26 mouse cellular contexts compared by ENCODE assay signal in genomic region chr17:49458386-49458785, GRCm38 (mm10). TPM values are rescaled to one million over a fixed set of nuclear protein-coding genes. Genes with fewer than 3 reads are reported as not detected.
DNase-seq lines count a peak whose midpoint lies in the region; ATAC-seq and TF ChIP-seq lines count a peak whose summit lies in the region.
"Had no signal": no experiment of that assay in that cellular context is flagged by ENCODE, and none has a peak within 500 bp of the region (broad histone marks: within the 10 kb centered on the region; RNA-seq: fewer than 3 reads in every experiment).

No protein-coding gene starts in this region.

- no peak overlapping the region for H3K4me2 ChIP-seq in kidney, embryonic 15.5 days
- H3K4me2 ChIP-seq: embryonic facial prominence, embryonic 12.5 days; heart, embryonic 15.5 days; lung, embryonic 15.5 days; midbrain, embryonic 11.5 days had no signal

- no peak overlapping the region for H3K9ac ChIP-seq in kidney, embryonic 15.5 days
- H3K9ac ChIP-seq: embryonic facial prominence, embryonic 12.5 days; heart, embryonic 15.5 days; lung, embryonic 15.5 days had no signal

- peak; percentile 69 for DNase-seq in kidney, adult 2 months
- DNase-seq in testis, postnatal 14 days (ENCODE audit: low spot score): no peak
- DNase-seq in kidney, postnatal 14 days: peak; percentile 69
- no peak for DNase-seq in adipocyte (ENCODE audit: low spot score)
- no peak for DNase-seq in urinary bladder, postnatal 14 days (ENCODE audit: low spot score)
- DNase-seq: adrenal gland, adult 8-10 months; B cell, adult 2 months; cerebellum, adult 8-10 months; embryo, embryonic 11 days; gastrocnemius, postnatal 14 days; left cerebral cortex, postnatal 4 days; lung, postnatal 36 days; right cerebral cortex, adult 18-20 months had no signal

- H3K4me1 ChIP-seq in kidney, adult 2 months (ENCODE audit: control insufficient read depth, insufficient read depth, low read length): no peaks in the 10 kb centered on the region
- H3K4me1 ChIP-seq in kidney, embryonic 15.5 days: no peaks in the 10 kb centered on the region
- peaks cover 11% of the 10 kb centered on the region for H3K4me1 ChIP-seq in testis, adult 2 months (ENCODE audit: control insufficient read depth, insufficient read depth, low read length)
- H3K4me1 ChIP-seq: embryonic facial prominence, embryonic 12.5 days; heart, embryonic 10.5 days; heart, embryonic 15.5 days; lung, embryonic 15.5 days had no signal

- no peaks in the 10 kb centered on the region for H3K27me3 ChIP-seq in kidney, adult 2 months (replicated peaks; ENCODE audit: control insufficient read depth, insufficient read depth, low read length)
- H3K27me3 ChIP-seq in kidney, embryonic 15.5 days: no peaks in the 10 kb centered on the region
- no peaks in the 10 kb centered on the region for H3K27me3 ChIP-seq in testis, adult 2 months (ENCODE audit: control insufficient read depth, insufficient read depth, low read length)
- H3K27me3 ChIP-seq: embryonic facial prominence, embryonic 12.5 days; heart, embryonic 15.5 days; lung, embryonic 15.5 days had no signal

- no peak overlapping the region for H3K4me3 ChIP-seq in kidney, adult 2 months (ENCODE audit: insufficient read depth, low read depth, low read length)
- no peak overlapping the region for H3K4me3 ChIP-seq in kidney, embryonic 15.5 days (replicated peaks)
- peak overlapping the region; percentile 59 for H3K4me3 ChIP-seq in testis, adult 2 months (ENCODE audit: control insufficient read depth, low read depth, low read length)
- H3K4me3 ChIP-seq: embryonic facial prominence, embryonic 12.5 days; heart, embryonic 10.5 days; heart, embryonic 15.5 days; lung, embryonic 15.5 days had no signal

- no peak for ATAC-seq in kidney, embryonic 15.5 days (replicated peaks; ENCODE audit: low FRiP score)
- ATAC-seq: activated CD4-positive, CD25-positive, alpha-beta regulatory T cell, adult 4 months; forebrain, embryonic 14.5 days; hindbrain, embryonic 16.5 days; midbrain, embryonic 16.5 days had no signal

- no peaks in the 10 kb centered on the region for H3K36me3 ChIP-seq in kidney, adult 2 months (ENCODE audit: control insufficient read depth, insufficient read depth, low read length)
- peaks cover 43% of the 10 kb centered on the region for H3K36me3 ChIP-seq in kidney, embryonic 15.5 days
- H3K36me3 ChIP-seq in testis, adult 2 months (ENCODE audit: control insufficient read depth, insufficient read depth, low read length): no peaks in the 10 kb centered on the region

- 79% methylated on average over 18 of the region's 18 CpGs for WGBS in kidney, adult 2 months
- 91% methylated on average over 18 of the region's 18 CpGs for whole genome bisulfite sequencing in kidney, embryonic 15.5 days

- TF ChIP-seq CTCF in kidney, adult 2 months (conservative IDR thresholded peaks at IDR 0.05; ENCODE audit: insufficient read depth, insufficient read length, low read depth, low read length): no peak
- TF ChIP-seq CTCF in testis, adult 2 months (IDR thresholded peaks at IDR 0.05; ENCODE audit: control insufficient read depth, insufficient read depth, insufficient replicate concordance, low read depth, low read length): no peak

- no peaks in the 10 kb centered on the region for H3K9me3 ChIP-seq in kidney, embryonic 15.5 days (replicated peaks)
- H3K9me3 ChIP-seq: embryonic facial prominence, embryonic 12.5 days; heart, embryonic 10.5 days; heart, embryonic 15.5 days; lung, embryonic 15.5 days had no signal

- H3K27ac ChIP-seq in kidney, adult 2 months (ENCODE audit: insufficient read depth, low read depth, low read length): no peak overlapping the region
- H3K27ac ChIP-seq in kidney, embryonic 15.5 days: no peak overlapping the region
- H3K27ac ChIP-seq in testis, adult 2 months (ENCODE audit: control insufficient read depth, insufficient read depth, low read depth, low read length): no peak overlapping the region
- H3K27ac ChIP-seq: embryonic facial prominence, embryonic 12.5 days; heart, embryonic 10.5 days; heart, embryonic 15.5 days; kidney, postnatal 0 days; lung, embryonic 15.5 days; stomach, postnatal 0 days had no signal

- TF ChIP-seq POLR2A in kidney, adult 2 months (IDR thresholded peaks at IDR 0.05; ENCODE audit: low read depth, low read length): no peak
- no peak for TF ChIP-seq POLR2A in testis, adult 2 months (IDR thresholded peaks at IDR 0.05; ENCODE audit: control insufficient read depth, low read depth, low read length)

RNA-seq across cellular contexts. Expression of gene Mocs1, which starts 30.2 kb away (rescaled TPM):
- 41.4 and 41.5 TPM in 2 replicates for polyA plus RNA-seq in kidney, adult 2 months (2012; rRNA removed)
- 8.4 and 8.9 TPM in 2 replicates for polyA plus RNA-seq in kidney, embryonic 15.5 days (2015; fragmentation: Nextera tagmentation; extraction: Ambion mirVana)
- 2.9 and 3.0 TPM in 2 replicates for polyA plus RNA-seq in testis, adult 2 months (2012; rRNA removed)

Comparison
In these comparisons a context has a peak if more than half of its experiments do, and no peak if none do; other contexts are left out.
1. DNase-seq: peak in kidney, adult 2 months (single experiment) and kidney, postnatal 14 days (single experiment); none in testis, postnatal 14 days (single experiment), adipocyte (single experiment) and urinary bladder, postnatal 14 days (single experiment).